Mouse (Mus musculus) stomach, embryonic 14.5 days (tissue): ENCODE measurements at regions not wholly inside any gene's neighbourhood (a gene's known extent, or its start where the extent isn't known, plus 50 kb on each side); places are given as distances from the start of the nearest gene placed in this dataset.

Experiments
- ATAC-seq: fragments of 200-750 bp; cut with Nextera tagmentation; 2 replicates; pipeline ENCODE4 v1.8.0; 2017; ENCODE audit warnings: low read depth, moderate TSS enrichment; ENCODE audit not compliant: insufficient number of reproducible peaks, insufficient read depth, low FRiP score
- H3K27ac ChIP-seq: fragments of 300-500 bp; sonication (generic); 2 replicates; pipeline ENCODE4 v1.5.1; 2014; ENCODE audit warnings: mild to moderate bottlenecking, low read length, moderate library complexity, mixed read lengths
- H3K27me3 ChIP-seq: fragments of 300-500 bp; sonication (generic); 2 replicates; pipeline ENCODE4 v1.6.1; 2014; ENCODE audit warnings: low read length, control low read depth, mixed read lengths; ENCODE audit not compliant: control insufficient read depth, insufficient read depth
- H3K36me3 ChIP-seq: fragments of 300-500 bp; sonication (generic); 2 replicates; pipeline ENCODE4 v1.6.1; 2014; ENCODE audit warnings: mild to moderate bottlenecking, control low read depth, low read length, moderate library complexity, mixed read lengths; ENCODE audit not compliant: control insufficient read depth, insufficient read depth
- H3K4me1 ChIP-seq: fragments of 300-500 bp; sonication (generic); 2 replicates; pipeline ENCODE4 v1.6.1; 2014; ENCODE audit warnings: low read length, control low read depth, mixed read lengths; ENCODE audit not compliant: control insufficient read depth, insufficient read depth
- H3K4me2 ChIP-seq: fragments of 300-500 bp; sonication (generic); replicated peaks from 2 replicates; pipeline ENCODE4 v1.6.1; 2014; ENCODE audit warnings: low read depth, low read length, control low read depth
- H3K4me3 ChIP-seq: fragments of 300-500 bp; sonication (generic); 2 replicates; pipeline ENCODE4 v1.5.1; 2014; ENCODE audit warnings: low read depth, low read length, control low read depth
- H3K9ac ChIP-seq: fragments of 300-500 bp; sonication (generic); replicated peaks from 2 replicates; pipeline ENCODE4 v1.6.1; 2014; ENCODE audit warnings: low read depth, mild to moderate bottlenecking, control low read depth, low read length, moderate library complexity, mixed read lengths
- H3K9me3 ChIP-seq: fragments of 300-500 bp; sonication (generic); 2 replicates; pipeline ENCODE4 v1.6.1; 2016; ENCODE audit warnings: low read depth, low read length, control low read depth; ENCODE audit not compliant: control insufficient read depth
- WGBS: fragments of 180-500 bp; shearing (Covaris S2); extraction: QIAGEN DNeasy Blood & Tissue Kit; methylation state at CpG from one replicate; pipeline ENCODE4 v1.1.7; 2014; 5-methylcytosine and 5-hydroxymethylcytosine counted together

GRCm38 (mm10) chr4:105315095-105315494 is 157.9 kb downstream of the Plpp3 start:
- H3K9ac ChIP-seq, result no peak overlapping the region
- H3K4me3 ChIP-seq, result no peak overlapping the region
- no peak overlapping the region for H3K4me2 ChIP-seq
- no peaks in the 10 kb centered on the region for H3K27me3 ChIP-seq
- no peaks in the 10 kb centered on the region for H3K4me1 ChIP-seq
- H3K36me3 ChIP-seq, result no peaks in the 10 kb centered on the region
- ATAC-seq, result no peak
- no peaks in the 10 kb centered on the region for H3K9me3 ChIP-seq
- H3K27ac ChIP-seq, result no peak overlapping the region
- 63% methylated on average over 5 of the region's 5 CpGs for WGBS

- no peaks in the 10 kb centered on the region for H3K36me3 ChIP-seq
- H3K27ac ChIP-seq, result no peak overlapping the region
- H3K4me1 ChIP-seq, result no peaks in the 10 kb centered on the region
- 53% methylated on average over 12 of the region's 12 CpGs for WGBS
- H3K9me3 ChIP-seq, result no peaks in the 10 kb centered on the region
- ATAC-seq, result no peak
- no peaks in the 10 kb centered on the region for H3K27me3 ChIP-seq
- H3K4me3 ChIP-seq, result no peak overlapping the region
- H3K4me2 ChIP-seq, result no peak overlapping the region
- no peak overlapping the region for H3K9ac ChIP-seq
Measured at GRCm38 (mm10) chr4:105316478-105317206, 159.5 kb downstream of the Plpp3 start.

GRCm38 (mm10) chr4:105318421-105318820 is 161.3 kb downstream of the Plpp3 start:
- Histone ChIP-seq H3K4me2 (no peak overlapping the region), H3K9me3 (no peaks in the 10 kb centered on the region), H3K4me1 (no peaks in the 10 kb centered on the region), H3K4me3 (no peak overlapping the region), H3K36me3 (no peaks in the 10 kb centered on the region), H3K9ac (no peak overlapping the region), H3K27ac (no peak overlapping the region), H3K27me3 (no peaks in the 10 kb centered on the region)
- ATAC-seq, result no peak
- WGBS, result 86% methylated on average over 2 of the region's 2 CpGs

- ATAC-seq, result no peak
- H3K27ac ChIP-seq, result no peak overlapping the region
- H3K9me3 ChIP-seq, result no peaks in the 10 kb centered on the region
- no peaks in the 10 kb centered on the region for H3K4me1 ChIP-seq
- no peak overlapping the region for H3K4me3 ChIP-seq
- H3K4me2 ChIP-seq, result no peak overlapping the region
- no peak overlapping the region for H3K9ac ChIP-seq
- H3K27me3 ChIP-seq, result no peaks in the 10 kb centered on the region
- WGBS, result 46% methylated on average over 1 of the region's 1 CpGs
- H3K36me3 ChIP-seq, result no peaks in the 10 kb centered on the region
Measured at GRCm38 (mm10) chr4:105323446-105323845, 166.3 kb downstream of the Plpp3 start.

GRCm38 (mm10) chr4:105326989-105327388 is 169.8 kb downstream of the Plpp3 start:
- Histone ChIP-seq H3K9ac (no peak overlapping the region), H3K27ac (no peak overlapping the region), H3K4me1 (no peaks in the 10 kb centered on the region), H3K9me3 (no peaks in the 10 kb centered on the region), H3K27me3 (no peaks in the 10 kb centered on the region), H3K4me2 (no peak overlapping the region), H3K36me3 (no peaks in the 10 kb centered on the region), H3K4me3 (no peak overlapping the region)
- 65% methylated on average over 3 of the region's 3 CpGs for WGBS
- no peak for ATAC-seq

- Histone ChIP-seq H3K4me3 (no peak overlapping the region), H3K36me3 (no peaks in the 10 kb centered on the region), H3K9me3 (no peaks in the 10 kb centered on the region), H3K4me1 (no peaks in the 10 kb centered on the region), H3K9ac (no peak overlapping the region), H3K4me2 (no peak overlapping the region), H3K27ac (no peak overlapping the region), H3K27me3 (no peaks in the 10 kb centered on the region)
- WGBS, result 80% methylated on average over 5 of the region's 5 CpGs
- no peak for ATAC-seq
Measured at GRCm38 (mm10) chr4:105327711-105328471, 170.7 kb downstream of the Plpp3 start.

GRCm38 (mm10) chr4:105328776-105329175 is 171.6 kb downstream of the Plpp3 start:
- ATAC-seq, result no peak
- no peaks in the 10 kb centered on the region for H3K36me3 ChIP-seq
- 64% methylated on average over 10 of the region's 10 CpGs for WGBS
- H3K4me1 ChIP-seq, result no peaks in the 10 kb centered on the region
- no peak overlapping the region for H3K27ac ChIP-seq
- H3K4me3 ChIP-seq, result no peak overlapping the region
- H3K27me3 ChIP-seq, result no peaks in the 10 kb centered on the region
- no peaks in the 10 kb centered on the region for H3K9me3 ChIP-seq
- H3K9ac ChIP-seq, result no peak overlapping the region
- no peak overlapping the region for H3K4me2 ChIP-seq

GRCm38 (mm10) chr4:105332081-105332480 is 174.9 kb downstream of the Plpp3 start:
- ATAC-seq, result no peak
- WGBS, result 76% methylated on average over 10 of the region's 10 CpGs

More at GRCm38 (mm10) chr4:105332081-105332480, 174.9 kb downstream of the Plpp3 start:
- no peaks in the 10 kb centered on the region for H3K4me1 ChIP-seq
- no peak overlapping the region for H3K4me2 ChIP-seq
- no peak overlapping the region for H3K27ac ChIP-seq
- H3K9me3 ChIP-seq, result no peaks in the 10 kb centered on the region
- no peak overlapping the region for H3K4me3 ChIP-seq
- H3K36me3 ChIP-seq, result no peaks in the 10 kb centered on the region
- H3K27me3 ChIP-seq, result no peaks in the 10 kb centered on the region
- H3K9ac ChIP-seq, result no peak overlapping the region
